Mouse (Mus musculus) neural tube, embryonic 11.5 days (tissue): ENCODE measurements around the gene Ccl25. TPM values are rescaled to one million over a fixed set of nuclear protein-coding genes. Genes with fewer than 3 reads are reported as not detected.

ENCODE experiments used
- ATAC-seq: fragments of 200-750 bp; cut with Nextera tagmentation; 2 replicates; pipeline ENCODE4 v1.8.0; 2017; ENCODE audit warnings: moderate number of reproducible peaks, mild to moderate bottlenecking, moderate TSS enrichment, moderate library complexity; ENCODE audit not compliant: insufficient read depth, low FRiP score, low TSS enrichment
- DNase-seq: peaks from one replicate; pipeline ENCODE4 v3.0.0-alpha.2; 2015; ENCODE audit warnings: low spot score
- H3K27ac ChIP-seq: fragments of 300-500 bp; sonication (generic); 2 replicates; pipeline ENCODE4 v1.5.1; 2014; ENCODE audit warnings: low read depth, mild to moderate bottlenecking, low read length
- H3K27me3 ChIP-seq: fragments of 300-500 bp; sonication (generic); 2 replicates; pipeline ENCODE4 v1.6.1; 2014; ENCODE audit warnings: mild to moderate bottlenecking, low read length, mixed read lengths; ENCODE audit not compliant: control insufficient read depth, insufficient read depth
- H3K36me3 ChIP-seq: fragments of 300-500 bp; sonication (generic); 2 replicates; pipeline ENCODE4 v1.6.1; 2014; ENCODE audit warnings: mild to moderate bottlenecking, low read length, moderate library complexity, mixed read lengths; ENCODE audit not compliant: control insufficient read depth, insufficient read depth
- H3K4me1 ChIP-seq: fragments of 300-500 bp; sonication (generic); 2 replicates; pipeline ENCODE4 v1.6.1; 2014; ENCODE audit warnings: low read length, mixed read lengths; ENCODE audit not compliant: control insufficient read depth, insufficient read depth
- H3K4me2 ChIP-seq: fragments of 300-500 bp; sonication (generic); 2 replicates; pipeline ENCODE4 v1.6.1; 2014; ENCODE audit warnings: low read depth, mild to moderate bottlenecking, moderate library complexity
- H3K4me3 ChIP-seq: fragments of 300-500 bp; sonication (generic); 2 replicates; pipeline ENCODE4 v1.5.1; 2014; ENCODE audit warnings: low read depth, low read length
- H3K9ac ChIP-seq: fragments of 300-500 bp; sonication (generic); 2 replicates; pipeline ENCODE4 v1.6.1; 2014; ENCODE audit warnings: mild to moderate bottlenecking, low read length
- H3K9me3 ChIP-seq: fragments of 300-500 bp; sonication (generic); 2 replicates; pipeline ENCODE4 v1.6.1; 2016; ENCODE audit warnings: low read length; ENCODE audit not compliant: control insufficient read depth
- WGBS: fragments of 180-500 bp; shearing (Covaris S2); extraction: QIAGEN DNeasy Blood & Tissue Kit; methylation state at CpG from one replicate; pipeline ENCODE4 v1.1.7; 2014; 5-methylcytosine and 5-hydroxymethylcytosine counted together
- polyA plus RNA-seq: library from polyadenylated mRNA; unstranded; fragments of >200 nt; fragmentation: Nextera tagmentation; extraction: Ambion mirVana; gene quantifications from 2 replicates; pipeline ENCODE4 v1.2.1, GENCODE M21; 2014

Gene Ccl25
- polyA plus RNA-seq = 15.8 and 17.9 TPM in 2 replicates

GRCm38 (mm10) chr8:4324983-4325750 is at the start of gene Ccl25, which contains the start of gene Elavl1:
Gene Ccl25 (plus strand): TSS chr8:4325210.
Gene Elavl1 (minus strand): TSS chr8:4325413.
- Histone ChIP-seq H3K4me2 (peak within 1 kb of the TSS; percentile 72), H3K36me3 (peaks cover 10% of the 10 kb centered on the region), H3K4me3 (peak within 1 kb of the TSS; percentile 84), H3K27ac (peak within 1 kb of the TSS; percentile 65), H3K9ac (peak within 1 kb of the TSS; percentile 94), H3K9me3 (no peaks in the 10 kb centered on the region), H3K27me3 (no peaks in the 10 kb centered on the region), H3K4me1 (0 out of 2 replicates have a peak, but pooled peaks cover 12% of the 10 kb centered on the region)
- under 1% methylated on average over 57 of the region's 78 CpGs for WGBS
- ATAC-seq = peak; percentile 98
- peak; percentile 97 for DNase-seq

DNA sequence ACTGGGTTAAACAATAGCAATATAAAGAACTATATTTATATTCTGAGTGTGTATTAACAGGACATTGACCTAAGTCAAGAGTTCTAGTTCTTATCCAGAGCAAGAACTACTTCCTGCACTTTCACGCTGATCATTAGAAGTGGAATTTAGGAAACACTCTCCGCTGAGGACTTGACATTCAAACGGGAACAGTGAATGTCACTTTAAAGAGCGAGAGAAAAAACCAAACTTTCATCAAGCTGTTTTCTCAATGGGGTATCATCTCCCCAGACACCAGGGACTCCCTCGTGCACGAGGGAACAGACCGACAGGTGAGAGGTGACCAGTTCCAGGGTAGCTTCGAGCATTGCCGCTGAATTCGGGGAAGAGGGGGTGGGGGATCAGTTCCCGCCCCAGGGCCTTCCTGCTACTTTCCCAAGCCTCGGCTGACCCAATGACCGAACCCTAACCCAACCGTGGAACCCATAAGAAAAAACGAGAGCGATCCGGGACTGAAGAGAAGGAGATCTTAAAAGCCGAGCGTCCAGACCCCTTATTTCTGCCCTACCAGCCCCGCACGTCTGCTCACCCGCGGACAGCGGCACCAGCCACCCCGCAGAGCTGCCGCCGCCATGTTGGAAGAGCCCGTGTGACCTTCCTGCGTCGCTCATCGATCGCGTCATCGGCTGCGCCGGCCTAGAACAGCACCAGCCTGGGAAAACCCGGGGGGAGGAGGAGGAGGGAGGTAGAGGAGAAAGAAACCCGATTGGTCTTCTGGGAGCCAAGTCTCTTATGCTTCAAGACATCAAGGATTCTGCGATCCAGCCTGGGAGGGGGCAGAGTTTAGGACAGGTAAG is 49.5 kb upstream of the Ccl25 start, which contains the start of gene Timm44:
Gene Timm44, minus strand, starts transcription at position 639 of the 836 bp plus-strand sequence.
- DNase-seq (peak; percentile 97), ATAC-seq (peak; percentile 94)
- Histone ChIP-seq H3K9me3 (no peaks in the 10 kb centered on the region), H3K4me1 (no peaks in the 10 kb centered on the region), H3K27me3 (no peaks in the 10 kb centered on the region), H3K36me3 (peaks cover 2% of the 10 kb centered on the region; the same call in 1 of the 2 replicates), H3K27ac (0 out of 2 replicates have a peak within 1 kb of the TSS, but pooled peaks have one; percentile 53), H3K4me3 (peak within 1 kb of the TSS; percentile 78), H3K4me2 (peak within 1 kb of the TSS; percentile 62), H3K9ac (peak within 1 kb of the TSS; percentile 81)
- under 1% methylated on average over 39 of the region's 39 CpGs for WGBS

- Histone ChIP-seq H3K4me1 (no peaks in the 10 kb centered on the region), H3K9me3 (no peaks in the 10 kb centered on the region), H3K4me2 (peak overlapping the region; percentile 62), H3K4me3 (peak overlapping the region; percentile 78), H3K9ac (peak overlapping the region; percentile 81), H3K36me3 (peaks cover 2% of the 10 kb centered on the region; the same call in 1 of the 2 replicates), H3K27ac (0 out of 2 replicates have a peak overlapping the region, but pooled peaks have one; percentile 53), H3K27me3 (no peaks in the 10 kb centered on the region)
- ATAC-seq (no peak; the same call in 1 of the 2 replicates), DNase-seq (no peak)
- WGBS = 29% methylated on average over 9 of the region's 9 CpGs
These were observed 48.9 kb upstream of the Ccl25 start for GRCm38 (mm10) chr8:4276111-4276465.

- DNase-seq = no peak
- no peak overlapping the region for H3K4me2 ChIP-seq
- H3K9ac ChIP-seq = no peak overlapping the region
- no peaks in the 10 kb centered on the region for H3K9me3 ChIP-seq
- WGBS = 91% methylated on average over 5 of the region's 5 CpGs
- ATAC-seq = no peak
- H3K27me3 ChIP-seq = no peaks in the 10 kb centered on the region
- H3K4me3 ChIP-seq = no peak overlapping the region
- H3K36me3 ChIP-seq = peaks cover 15% of the 10 kb centered on the region
- H3K4me1 ChIP-seq = no peaks in the 10 kb centered on the region
- no peak overlapping the region for H3K27ac ChIP-seq
These were observed 32.3 kb upstream of the Ccl25 start for GRCm38 (mm10) chr8:4292738-4293137.

DNA sequence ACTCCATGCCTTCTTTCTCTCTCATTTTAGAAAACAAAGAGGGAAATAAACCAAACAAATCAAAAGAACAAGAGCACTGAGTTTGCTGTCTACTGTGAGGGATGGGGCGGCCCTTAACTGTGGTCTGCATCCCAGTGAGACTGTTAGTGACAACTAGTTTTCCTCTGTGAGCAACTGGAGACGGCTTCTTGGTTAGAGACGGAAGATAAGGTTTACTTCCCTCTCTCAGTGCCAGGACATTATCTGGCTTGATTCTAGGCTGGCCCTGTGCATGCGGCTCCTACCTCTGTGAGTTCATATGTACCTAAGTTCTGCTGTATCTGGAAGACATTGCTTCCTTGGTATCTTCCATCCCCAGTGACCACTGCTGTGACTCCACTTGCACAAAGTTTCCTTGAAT is 27.2 kb upstream of the Ccl25 start:
- Histone ChIP-seq H3K36me3 (peaks cover 27% of the 10 kb centered on the region), H3K4me2 (no peak overlapping the region), H3K9me3 (no peaks in the 10 kb centered on the region), H3K4me3 (no peak overlapping the region), H3K27ac (no peak overlapping the region), H3K27me3 (no peaks in the 10 kb centered on the region), H3K9ac (no peak overlapping the region), H3K4me1 (no peaks in the 10 kb centered on the region)
- DNase-seq (no peak), ATAC-seq (no peak)
- WGBS = 93% methylated on average over 4 of the region's 4 CpGs

DNA sequence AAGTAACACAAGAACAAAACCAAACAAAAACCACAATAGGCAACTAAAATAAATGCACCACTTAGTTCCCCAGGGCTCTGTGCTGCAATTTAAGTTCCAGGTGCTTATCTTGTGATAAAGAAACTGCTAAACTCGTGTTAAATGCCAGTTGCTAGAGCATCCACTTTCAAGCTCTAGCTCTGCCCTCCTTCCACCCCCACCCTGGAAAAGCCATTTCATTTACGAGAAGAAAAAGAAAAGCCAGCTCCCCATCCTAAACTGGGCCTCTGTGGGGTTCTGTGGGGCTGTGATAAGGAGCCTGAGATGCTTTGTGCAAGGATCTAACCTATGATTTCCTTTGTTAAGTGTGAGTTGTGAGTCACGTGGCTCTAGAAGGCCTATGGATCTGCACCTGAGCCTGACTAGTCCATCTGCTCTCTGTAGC is 20.9 kb upstream of the Ccl25 start:
- Histone ChIP-seq H3K9me3 (no peaks in the 10 kb centered on the region), H3K4me3 (no peak overlapping the region), H3K27me3 (no peaks in the 10 kb centered on the region), H3K9ac (no peak overlapping the region), H3K27ac (no peak overlapping the region), H3K4me2 (no peak overlapping the region), H3K36me3 (peaks cover 35% of the 10 kb centered on the region), H3K4me1 (no peaks in the 10 kb centered on the region)
- DNase-seq = no peak
- no peak for ATAC-seq
- 78% methylated on average over 3 of the region's 3 CpGs for WGBS

- no peak overlapping the region for H3K4me2 ChIP-seq
- no peak overlapping the region for H3K9ac ChIP-seq
- 92% methylated on average over 2 of the region's 2 CpGs for WGBS
- H3K4me1 ChIP-seq = no peaks in the 10 kb centered on the region
- no peaks in the 10 kb centered on the region for H3K9me3 ChIP-seq
- no peak overlapping the region for H3K27ac ChIP-seq
- peaks cover 31% of the 10 kb centered on the region for H3K36me3 ChIP-seq
- DNase-seq (no peak), ATAC-seq (no peak)
- no peaks in the 10 kb centered on the region for H3K27me3 ChIP-seq
- no peak overlapping the region for H3K4me3 ChIP-seq
These were observed 19.2 kb upstream of the Ccl25 start for GRCm38 (mm10) chr8:4305838-4306237.

DNA sequence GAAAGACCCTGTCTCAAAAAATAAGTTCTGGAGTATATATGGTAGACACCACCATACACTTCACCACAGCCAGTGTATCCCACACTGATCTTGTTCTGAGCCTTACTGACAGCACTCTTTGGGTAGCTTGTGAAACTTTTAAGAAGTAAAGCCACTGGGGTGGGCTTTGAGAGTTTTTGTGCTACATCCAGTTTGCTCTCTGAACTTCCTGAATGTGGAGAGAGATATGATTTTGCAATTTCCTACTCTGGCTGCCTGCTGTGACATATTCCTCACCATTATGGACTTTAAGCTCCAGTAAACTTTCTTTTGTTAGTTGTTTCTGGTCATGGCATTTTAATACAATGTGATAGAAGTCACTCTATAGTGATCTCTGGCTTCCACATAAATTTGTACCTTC is 12.9 kb upstream of the Ccl25 start:
- Histone ChIP-seq H3K4me3 (no peak overlapping the region), H3K9ac (no peak overlapping the region), H3K4me2 (no peak overlapping the region), H3K4me1 (no peaks in the 10 kb centered on the region), H3K27me3 (no peaks in the 10 kb centered on the region), H3K36me3 (peaks cover 9% of the 10 kb centered on the region), H3K27ac (no peak overlapping the region), H3K9me3 (no peaks in the 10 kb centered on the region)
- ATAC-seq (no peak), DNase-seq (no peak)
